Mouse (Mus musculus) brain, embryonic 14.5 days (tissue): ENCODE results near the gene Zyx.

Experiments
- CTCF ChIP-seq: fragments of 200-500 bp; IDR thresholded peaks from 2 replicates; pipeline ENCODE4 v1.5.1; 2012; ENCODE audit warnings: inconsistent platforms, mild to moderate bottlenecking, moderate library complexity, borderline replicate concordance; ENCODE audit not compliant: insufficient read depth, insufficient read length; ENCODE audit errors: extremely low read depth
- POLR2A ChIP-seq: fragments of 200-500 bp; IDR thresholded peaks from 2 replicates; pipeline ENCODE4 v1.6.1; 2012; ENCODE audit warnings: mild to moderate bottlenecking, inconsistent platforms, borderline replicate concordance; ENCODE audit not compliant: poor library complexity, insufficient read depth, insufficient read length, severe bottlenecking; ENCODE audit errors: extremely low read depth

GRCm38 (mm10) chr6:42369870-42370269 is 20.4 kb downstream of the Zyx start:
- TF ChIP-seq CTCF (no peak), POLR2A (no peak)
